Mouse (Mus musculus) lung, postnatal 0 days (tissue): Measurements from ENCODE around the gene Hmcn1. TPM values are rescaled to one million over a fixed set of nuclear protein-coding genes. Genes with fewer than 3 reads are reported as not detected.

Experiments
- ATAC-seq: fragments of 200-750 bp; cut with Nextera tagmentation; 2 replicates; pipeline ENCODE4 v1.8.0; 2017; ENCODE audit warnings: moderate library complexity
- DNase-seq: peaks from one replicate; pipeline ENCODE4 v3.0.0-alpha.2; 2016; ENCODE audit warnings: low spot score
- H3K27ac ChIP-seq: fragments of 300-500 bp; sonication (generic); 2 replicates; pipeline ENCODE4 v1.5.1; 2014; ENCODE audit warnings: antibody characterized with exemption, mild to moderate bottlenecking, low read length, mixed read lengths
- H3K27me3 ChIP-seq: fragments of 300-500 bp; sonication (generic); replicated peaks from 2 replicates; pipeline ENCODE4 v1.6.1; 2014; ENCODE audit warnings: low read length, mixed read lengths; ENCODE audit not compliant: insufficient read depth
- H3K36me3 ChIP-seq: fragments of 300-500 bp; sonication (generic); 2 replicates; pipeline ENCODE4 v1.6.1; 2014; ENCODE audit warnings: low read length, mixed read lengths; ENCODE audit not compliant: insufficient read depth
- H3K4me1 ChIP-seq: fragments of 300-500 bp; sonication (generic); 2 replicates; pipeline ENCODE4 v1.6.1; 2014; ENCODE audit warnings: antibody characterized with exemption, low read depth, low read length, mixed read lengths; ENCODE audit not compliant: insufficient read depth
- H3K4me2 ChIP-seq: fragments of 300-500 bp; sonication (generic); replicated peaks from 2 replicates; pipeline ENCODE4 v1.6.1; 2014; ENCODE audit warnings: low read depth, mild to moderate bottlenecking, low read length, moderate library complexity, mixed read lengths
- H3K4me3 ChIP-seq: fragments of 300-500 bp; sonication (generic); 2 replicates; pipeline ENCODE4 v1.5.1; 2014; ENCODE audit warnings: low read depth, low read length
- H3K9ac ChIP-seq: fragments of 300-500 bp; sonication (generic); replicated peaks from 2 replicates; pipeline ENCODE4 v1.6.1; 2014; ENCODE audit warnings: low read depth, mild to moderate bottlenecking
- H3K9me3 ChIP-seq: fragments of 300-500 bp; sonication (generic); 2 replicates; pipeline ENCODE4 v1.6.1; 2016; ENCODE audit warnings: low read length, mixed read lengths
- CTCF ChIP-seq: IDR thresholded peaks from 2 replicates; pipeline ENCODE4 v1.5.1; 2016; ENCODE audit warnings: antibody characterized with exemption, mild to moderate bottlenecking
- EP300 ChIP-seq: IDR thresholded peaks from 2 replicates; pipeline ENCODE4 v1.6.1; 2016; ENCODE audit warnings: antibody characterized with exemption, mild to moderate bottlenecking, control low read depth
- WGBS: fragments of 180-500 bp; shearing (Covaris S2); extraction: QIAGEN DNeasy Blood & Tissue Kit; methylation state at CpG from one replicate; pipeline ENCODE4 v1.1.7; 2014; 5-methylcytosine and 5-hydroxymethylcytosine counted together
- polyA plus RNA-seq: library from polyadenylated mRNA; unstranded; fragments of >200 nt; fragmentation: Nextera tagmentation; extraction: Ambion mirVana; gene quantifications from 2 replicates; pipeline ENCODE4 v1.2.1, GENCODE M21; 2015

Gene Hmcn1
- polyA plus RNA-seq, 1 experiment from 2014 or later: 24.7 TPM

GRCm38 (mm10) chr1:150948911-150949310, 44.3 kb downstream of the Hmcn1 start:
- Histone ChIP-seq H3K9ac (no peak overlapping the region), H3K36me3 (no peaks in the 10 kb centered on the region), H3K27me3 (no peaks in the 10 kb centered on the region), H3K27ac (no peak overlapping the region), H3K4me1 (no peaks in the 10 kb centered on the region), H3K9me3 (no peaks in the 10 kb centered on the region), H3K4me3 (no peak overlapping the region), H3K4me2 (no peak overlapping the region)
- WGBS: 82% methylated on average over 2 of the region's 2 CpGs
- no peak for DNase-seq
- no peak for ATAC-seq
- no peak for TF ChIP-seq CTCF
- no peak for TF ChIP-seq EP300

DNA sequence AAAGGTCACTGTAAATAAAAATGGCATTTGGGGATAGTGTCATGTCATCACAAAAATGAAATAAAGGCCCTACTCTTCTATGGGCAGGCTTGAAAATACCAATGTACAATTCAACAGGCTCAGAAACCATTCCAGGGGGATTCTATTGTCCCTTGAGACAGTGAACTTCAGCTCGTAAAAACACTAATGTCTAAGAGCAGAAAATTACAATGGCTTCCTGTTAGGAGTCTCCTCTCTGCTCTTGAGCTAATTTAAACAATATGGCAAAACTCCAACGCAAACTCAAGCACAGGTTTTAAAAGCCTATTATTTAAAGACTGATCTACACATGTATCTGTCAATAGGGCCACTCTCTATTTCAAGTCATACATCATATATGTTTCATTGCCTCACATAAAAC, 49.6 kb downstream of the Hmcn1 start:
- TF ChIP-seq CTCF (no peak), EP300 (no peak)
- no peaks in the 10 kb centered on the region for H3K27me3 ChIP-seq
- H3K4me3 ChIP-seq: no peak overlapping the region
- no peaks in the 10 kb centered on the region for H3K9me3 ChIP-seq
- no peak overlapping the region for H3K9ac ChIP-seq
- WGBS: 19% methylated on average over 2 of the region's 2 CpGs
- H3K27ac ChIP-seq: no peak overlapping the region
- ATAC-seq: no peak
- no peaks in the 10 kb centered on the region for H3K36me3 ChIP-seq
- no peak overlapping the region for H3K4me2 ChIP-seq
- no peak for DNase-seq
- no peaks in the 10 kb centered on the region for H3K4me1 ChIP-seq

- no peak overlapping the region for H3K9ac ChIP-seq
- H3K27ac ChIP-seq: no peak overlapping the region
- ATAC-seq (no peak), DNase-seq (no peak)
- H3K27me3 ChIP-seq: no peaks in the 10 kb centered on the region
- H3K4me3 ChIP-seq: no peak overlapping the region
- WGBS: 100% methylated on average over 2 of the region's 2 CpGs
- no peaks in the 10 kb centered on the region for H3K4me1 ChIP-seq
- H3K4me2 ChIP-seq: no peak overlapping the region
- H3K36me3 ChIP-seq: no peaks in the 10 kb centered on the region
- TF ChIP-seq EP300 (no peak), CTCF (no peak)
- no peaks in the 10 kb centered on the region for H3K9me3 ChIP-seq
These were observed 51.1 kb downstream of the Hmcn1 start for GRCm38 (mm10) chr1:150942143-150942542.

DNA sequence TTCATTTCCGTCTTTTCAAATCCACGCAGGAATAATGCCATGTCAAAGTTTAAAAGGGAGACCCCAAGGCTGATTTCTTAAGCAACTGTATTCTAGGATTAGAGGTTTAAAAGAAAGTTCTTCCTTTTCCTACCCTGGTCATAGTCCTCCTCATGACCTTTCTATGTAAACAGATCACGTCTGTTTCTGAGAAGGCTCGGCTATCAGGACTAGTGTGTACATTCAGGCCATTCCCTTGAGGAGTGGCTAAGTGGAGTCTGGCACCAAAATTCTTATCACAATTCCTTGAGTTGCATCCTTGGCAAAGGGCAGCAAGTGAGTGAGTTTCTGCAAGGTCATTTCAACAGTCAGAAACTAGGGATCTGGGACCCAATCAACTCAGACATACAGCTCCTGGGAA, 56.4 kb downstream of the Hmcn1 start:
- no peak overlapping the region for H3K4me3 ChIP-seq
- H3K4me2 ChIP-seq: no peak overlapping the region
- H3K9me3 ChIP-seq: no peaks in the 10 kb centered on the region
- H3K27ac ChIP-seq: no peak overlapping the region
- WGBS: 35% methylated on average over 4 of the region's 4 CpGs
- ATAC-seq (peak; percentile 40), DNase-seq (peak; percentile 35)
- no peaks in the 10 kb centered on the region for H3K27me3 ChIP-seq
- H3K4me1 ChIP-seq: no peaks in the 10 kb centered on the region
- TF ChIP-seq EP300: peak; percentile 52; the same call in 1 of the 2 replicates
- no peak for TF ChIP-seq CTCF
- H3K9ac ChIP-seq: no peak overlapping the region
- no peaks in the 10 kb centered on the region for H3K36me3 ChIP-seq

GRCm38 (mm10) chr1:150933616-150934015, 59.6 kb downstream of the Hmcn1 start:
- peak; percentile 48 for DNase-seq
- no peak overlapping the region for H3K27ac ChIP-seq
- WGBS: 41% methylated on average over 9 of the region's 9 CpGs

DNA sequence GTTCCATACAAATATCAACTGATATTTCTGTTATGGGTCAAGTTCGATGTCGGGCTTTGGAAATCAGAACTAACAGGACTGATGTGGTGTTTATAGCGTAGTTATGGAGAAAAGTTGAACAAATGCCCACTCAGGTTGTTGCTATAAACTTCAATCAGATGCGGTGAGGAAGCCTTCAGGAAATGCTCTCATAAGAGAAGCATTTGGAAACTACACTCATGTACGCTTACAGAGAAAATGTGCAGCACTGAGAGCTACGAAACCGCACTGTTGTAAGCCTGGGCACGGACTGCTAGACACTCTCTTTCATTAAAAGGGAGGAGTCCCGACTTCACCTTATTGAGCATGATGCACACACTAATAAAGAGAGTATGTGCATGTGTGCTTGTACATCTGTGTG, 72.4 kb downstream of the Hmcn1 start:
- TF ChIP-seq CTCF (no peak), EP300 (peak; percentile 12; the same call in 1 of the 2 replicates)
- no peak for ATAC-seq
- Histone ChIP-seq H3K4me2 (no peak overlapping the region), H3K4me1 (no peaks in the 10 kb centered on the region), H3K27ac (no peak overlapping the region), H3K9me3 (no peaks in the 10 kb centered on the region), H3K4me3 (no peak overlapping the region), H3K9ac (no peak overlapping the region), H3K27me3 (no peaks in the 10 kb centered on the region), H3K36me3 (no peaks in the 10 kb centered on the region)
- WGBS: 65% methylated on average over 9 of the region's 9 CpGs
- no peak for DNase-seq

More at GRCm38 (mm10) chr1:150933616-150934015, 59.6 kb downstream of the Hmcn1 start:
- TF ChIP-seq EP300 (no peak), CTCF (no peak)
- Histone ChIP-seq H3K36me3 (no peaks in the 10 kb centered on the region), H3K4me3 (no peak overlapping the region), H3K27me3 (no peaks in the 10 kb centered on the region), H3K4me1 (no peaks in the 10 kb centered on the region), H3K9ac (no peak overlapping the region), H3K9me3 (no peaks in the 10 kb centered on the region), H3K4me2 (peak overlapping the region; percentile 20; the same call in 1 of the 2 replicates)
- ATAC-seq: peak; percentile 80

DNA sequence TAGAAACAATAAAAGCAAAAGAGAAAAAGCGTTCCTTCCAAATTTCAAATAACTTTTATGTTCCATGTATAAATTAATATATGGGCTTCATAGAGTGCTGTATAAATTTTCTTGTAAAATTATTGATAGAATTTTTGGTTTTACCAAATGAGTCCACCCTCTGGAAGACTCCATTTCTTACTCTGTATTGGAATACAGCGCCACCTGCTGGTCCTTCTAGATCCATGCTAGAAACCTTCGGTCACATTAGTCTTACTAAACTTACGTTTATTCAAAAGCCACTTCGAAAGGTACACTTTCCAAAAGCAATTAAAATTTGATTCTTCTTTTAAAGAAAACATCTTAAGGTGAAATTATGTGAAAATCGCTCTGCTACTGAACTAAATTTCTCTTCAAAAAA, 73.0 kb downstream of the Hmcn1 start:
- DNase-seq (peak; percentile 86), ATAC-seq (no peak)
- no peaks in the 10 kb centered on the region for H3K27me3 ChIP-seq
- no peak overlapping the region for H3K4me2 ChIP-seq
- H3K9me3 ChIP-seq: no peaks in the 10 kb centered on the region
- WGBS: 37% methylated on average over 6 of the region's 6 CpGs
- no peaks in the 10 kb centered on the region for H3K36me3 ChIP-seq
- no peak overlapping the region for H3K27ac ChIP-seq
- TF ChIP-seq EP300: no peak
- TF ChIP-seq CTCF: peak; percentile 80
- no peak overlapping the region for H3K4me3 ChIP-seq
- H3K4me1 ChIP-seq: no peaks in the 10 kb centered on the region; the same call in 1 of the 2 replicates
- H3K9ac ChIP-seq: no peak overlapping the region
